In the genomic region with DNA sequence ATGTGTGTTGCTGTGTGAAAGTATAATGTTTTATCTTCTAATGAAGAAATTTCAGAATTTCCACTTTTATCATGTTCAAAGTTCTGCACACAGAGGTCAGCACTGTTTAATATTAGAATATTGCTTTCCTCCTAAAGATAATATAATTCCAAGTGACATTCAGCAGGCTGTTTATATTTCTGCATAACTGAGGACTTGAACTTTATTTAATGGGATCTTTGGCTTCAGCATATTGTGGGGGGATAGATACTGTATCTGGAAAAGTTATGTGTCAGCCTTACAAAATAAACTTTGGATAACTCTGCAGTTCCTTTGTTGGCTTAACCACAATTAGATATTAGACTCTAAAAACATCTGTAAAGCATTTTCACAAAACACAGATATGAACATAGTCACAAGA, we compare ENCODE assay signal across 29 mouse cellular contexts. TPM values are rescaled to one million over a fixed set of nuclear protein-coding genes. Genes with fewer than 3 reads are reported as not detected.
A peak's percentile ranks its signal among the peaks of the same experiment; 100 is the strongest.
DNase-seq lines count a peak whose midpoint lies in the region; ATAC-seq and TF ChIP-seq lines count a peak whose summit lies in the region.
"Had no signal": no experiment of that assay in that cellular context is flagged by ENCODE, and none has a peak within 500 bp of the region (broad histone marks: within the 10 kb centered on the region; RNA-seq: fewer than 3 reads in every experiment).

No protein-coding gene starts in this region.

- no peak overlapping the region for H3K27ac ChIP-seq in liver, adult 2 months (replicated peaks; ENCODE audit: insufficient read depth, low read depth, low read length)
- H3K27ac ChIP-seq in stomach, embryonic 15.5 days: no peak overlapping the region
- H3K27ac ChIP-seq in stomach, postnatal 0 days (replicated peaks): no peak overlapping the region
- H3K27ac ChIP-seq in midbrain, embryonic 11.5 days (ENCODE audit: low read depth, low read length): no peak overlapping the region
- H3K27ac ChIP-seq: forebrain, embryonic 10.5 days; forebrain, embryonic 13.5 days; heart, adult 2 months; heart, embryonic 10.5 days; heart, embryonic 13.5 days; hindbrain, embryonic 15.5 days had no signal

- H3K27me3 ChIP-seq in liver, adult 2 months (ENCODE audit: control insufficient read depth, insufficient read depth, low read length): no peaks in the 10 kb centered on the region
- no peaks in the 10 kb centered on the region for H3K27me3 ChIP-seq in stomach, embryonic 15.5 days (replicated peaks)
- H3K27me3 ChIP-seq in stomach, postnatal 0 days (ENCODE audit: control insufficient read depth, insufficient read depth, low read length): no peaks in the 10 kb centered on the region
- no peaks in the 10 kb centered on the region for H3K27me3 ChIP-seq in myocyte (ENCODE audit: control insufficient read depth, insufficient read depth, insufficient read length)
- H3K27me3 ChIP-seq in midbrain, embryonic 11.5 days (ENCODE audit: control insufficient read depth, insufficient read depth, low read length): no peaks in the 10 kb centered on the region
- H3K27me3 ChIP-seq: CH12.LX; forebrain, embryonic 13.5 days; heart, embryonic 13.5 days; hindbrain, embryonic 15.5 days; Patski had no signal

- no peaks in the 10 kb centered on the region for H3K79me2 ChIP-seq in liver, adult 2 months (ENCODE audit: control insufficient read depth, insufficient read depth, low read length)
- H3K79me2 ChIP-seq in myocyte (ENCODE audit: control insufficient read depth, insufficient read depth): no peaks in the 10 kb centered on the region

- no peak for TF ChIP-seq CTCF in liver, adult 2 months (IDR thresholded peaks at IDR 0.05; ENCODE audit: low read depth, low read length)
- TF ChIP-seq CTCF in stomach, postnatal 0 days (IDR thresholded peaks at IDR 0.05; ENCODE audit: low read depth): no peak

- H3K9ac ChIP-seq in liver, adult 2 months (ENCODE audit: low read depth, low read length): no peak overlapping the region
- H3K9ac ChIP-seq in stomach, embryonic 15.5 days: no peak overlapping the region
- no peak overlapping the region for H3K9ac ChIP-seq in stomach, postnatal 0 days (ENCODE audit: low read length)
- no peak overlapping the region for H3K9ac ChIP-seq in midbrain, embryonic 11.5 days (ENCODE audit: low read length)
- H3K9ac ChIP-seq: forebrain, embryonic 13.5 days; heart, embryonic 13.5 days; hindbrain, embryonic 15.5 days had no signal

- H3K36me3 ChIP-seq in liver, adult 2 months (ENCODE audit: control insufficient read depth, insufficient read depth, low read length): no peaks in the 10 kb centered on the region
- H3K36me3 ChIP-seq in stomach, embryonic 15.5 days: no peaks in the 10 kb centered on the region
- H3K36me3 ChIP-seq in stomach, postnatal 0 days (ENCODE audit: control insufficient read depth, insufficient read depth, low read length): no peaks in the 10 kb centered on the region
- no peaks in the 10 kb centered on the region for H3K36me3 ChIP-seq in myocyte (ENCODE audit: control insufficient read depth, insufficient read depth)
- H3K36me3 ChIP-seq in midbrain, embryonic 11.5 days (ENCODE audit: control insufficient read depth, insufficient read depth, low read length): no peaks in the 10 kb centered on the region
- H3K36me3 ChIP-seq: forebrain, embryonic 10.5 days; G1E; heart, embryonic 10.5 days; heart, embryonic 13.5 days; hindbrain, embryonic 15.5 days had no signal

- H3K4me2 ChIP-seq in stomach, embryonic 15.5 days: no peak overlapping the region
- H3K4me2 ChIP-seq in stomach, postnatal 0 days (replicated peaks; ENCODE audit: low read depth): no peak overlapping the region
- peak overlapping the region; percentile 1 for H3K4me2 ChIP-seq in myocyte (ENCODE audit: low read depth)
- H3K4me2 ChIP-seq in midbrain, embryonic 11.5 days: no peak overlapping the region
- H3K4me2 ChIP-seq: forebrain, embryonic 13.5 days; heart, embryonic 13.5 days; hindbrain, embryonic 15.5 days had no signal

- TF ChIP-seq EP300 in stomach, postnatal 0 days (optimal IDR thresholded peaks at IDR 0.05): no peak

- no peak overlapping the region for H3K4me3 ChIP-seq in liver, adult 2 months (ENCODE audit: insufficient read depth, low read depth, low read length)
- no peak overlapping the region for H3K4me3 ChIP-seq in stomach, embryonic 15.5 days (replicated peaks)
- H3K4me3 ChIP-seq in stomach, postnatal 0 days (ENCODE audit: low read depth, low read length): no peak overlapping the region
- no peak overlapping the region for H3K4me3 ChIP-seq in myocyte
- H3K4me3 ChIP-seq in midbrain, embryonic 11.5 days (ENCODE audit: low read depth, low read length): no peak overlapping the region
- H3K4me3 ChIP-seq: forebrain, embryonic 10.5 days; forebrain, embryonic 13.5 days; heart, adult 2 months; heart, embryonic 10.5 days; heart, embryonic 13.5 days; hindbrain, embryonic 15.5 days had no signal

- peak; percentile 47; the same call in 1 of the 2 replicates for ATAC-seq in stomach, embryonic 15.5 days (ENCODE audit: insufficient read depth, low FRiP score, low read depth)
- no peak for ATAC-seq in stomach, postnatal 0 days (ENCODE audit: low FRiP score, low TSS enrichment)
- ATAC-seq in midbrain, embryonic 11.5 days (ENCODE audit: low FRiP score): no peak
- ATAC-seq: forebrain, embryonic 13.5 days; forebrain, embryonic 16.5 days; Patski had no signal

- no peaks in the 10 kb centered on the region for H3K4me1 ChIP-seq in liver, adult 2 months (ENCODE audit: control insufficient read depth, insufficient read depth, low read length)
- H3K4me1 ChIP-seq in stomach, embryonic 15.5 days: no peaks in the 10 kb centered on the region
- no peaks in the 10 kb centered on the region for H3K4me1 ChIP-seq in stomach, postnatal 0 days (replicated peaks; ENCODE audit: control insufficient read depth, insufficient read depth)
- no peaks in the 10 kb centered on the region for H3K4me1 ChIP-seq in midbrain, embryonic 11.5 days (ENCODE audit: control insufficient read depth, insufficient read depth, low read length)
- H3K4me1 ChIP-seq: forebrain, embryonic 10.5 days; forebrain, embryonic 13.5 days; heart, embryonic 10.5 days; hindbrain, embryonic 15.5 days had no signal

- H3ac ChIP-seq in myocyte (ENCODE audit: control insufficient read depth, insufficient read length): no peak overlapping the region

- no peak for TF ChIP-seq POLR2A in liver, adult 2 months (IDR thresholded peaks at IDR 0.05; ENCODE audit: extremely low read depth, insufficient read depth, low read length)
- no peak for TF ChIP-seq POLR2A in myocyte (IDR thresholded peaks at IDR 0.05; ENCODE audit: insufficient read length, low read depth)

- H3K9me3 ChIP-seq in stomach, embryonic 15.5 days: no peaks in the 10 kb centered on the region
- no peaks in the 10 kb centered on the region for H3K9me3 ChIP-seq in stomach, postnatal 0 days (ENCODE audit: control insufficient read depth, low read length)
- H3K9me3 ChIP-seq in midbrain, embryonic 11.5 days (ENCODE audit: control insufficient read depth, low read length): no peaks in the 10 kb centered on the region
- H3K9me3 ChIP-seq: forebrain, embryonic 10.5 days; forebrain, embryonic 13.5 days; G1E; heart, embryonic 10.5 days; heart, embryonic 13.5 days; hindbrain, embryonic 15.5 days had no signal

- peak; percentile 34 for DNase-seq in liver, adult 2 months (ENCODE audit: extremely low read depth, low read depth, low spot score)
- DNase-seq in liver: no peak
- no peak for DNase-seq in stomach, postnatal 0 days (ENCODE audit: low spot score)
- no peak for DNase-seq in midbrain, embryonic 11.5 days (ENCODE audit: low spot score, missing footprints)
- DNase-seq: adrenal gland, postnatal 10 days; adrenal gland, postnatal 36 days; cerebellum, adult 18-20 months; cerebellum, adult 9-10 months; cerebellum, postnatal 14 days; gastrocnemius, postnatal 10 days; gastrocnemius, postnatal 36 days; heart, adult 2 months; heart, postnatal 14 days; heart, postnatal 4 days had no signal

TF ChIP-seq in myocyte, 11 proteins besides CTCF, POLR2A, EP300 and RAD21:
- TF ChIP-seq CEBPB (IDR thresholded peaks at IDR 0.05; ENCODE audit: insufficient read depth, poor library complexity, severe bottlenecking) (no peak), MAX (IDR thresholded peaks at IDR 0.05; ENCODE audit: low read depth) (no peak), USF1 (IDR thresholded peaks at IDR 0.05; ENCODE audit: low read depth) (no peak), E2F4 (IDR thresholded peaks at IDR 0.05; ENCODE audit: insufficient read depth) (no peak), MYOD1 (IDR thresholded peaks at IDR 0.05; ENCODE audit: control insufficient read depth in 1 of 3, insufficient read length in 2 of 3, low read depth in 2 of 3) (no peak), POLR2AphosphoS2 (IDR thresholded peaks at IDR 0.05; ENCODE audit: insufficient read length, low read depth) (no peak), SRF (IDR thresholded peaks at IDR 0.05; ENCODE audit: control insufficient read depth, insufficient read length, low read depth) (no peak), REST (IDR thresholded peaks at IDR 0.05; ENCODE audit: insufficient read depth, insufficient read length) (no peak), TCF3 (IDR thresholded peaks at IDR 0.05; ENCODE audit: insufficient read length, low read depth) (no peak)

RNA-seq across cellular contexts. Expression of gene Cd200r3, which starts 40.6 kb away (rescaled TPM):
- total RNA-seq in liver, adult 2 months (2014; rRNA removed): 0.18 and 0.27 TPM in 2 replicates
- not detected in 2 replicates for polyA plus RNA-seq in liver, adult 2 months (2012; rRNA removed)
- polyA plus RNA-seq in stomach, embryonic 15.5 days (2015; fragmentation: Nextera tagmentation; extraction: Ambion mirVana): 1.4 and 1.6 TPM in 2 replicates
- polyA plus RNA-seq in stomach, postnatal 0 days (2015; fragmentation: Nextera tagmentation; extraction: Ambion mirVana): 0.61 and 0.93 TPM in 2 replicates
- polyA plus RNA-seq in myocyte (2012; fragmentation: generic; extraction: Trizol): not detected
- polyA plus RNA-seq in midbrain, embryonic 11.5 days (2014; fragmentation: Nextera tagmentation; extraction: Ambion mirVana): not detected in 2 replicates
- total RNA-seq: adrenal gland, adult 18-20 months; adrenal gland, postnatal 36 days; gastrocnemius, adult 18-20 months; gastrocnemius, postnatal 36 days; heart, adult 2 months had no signal
- polyA plus RNA-seq: embryonic facial prominence, embryonic 11.5 days; forebrain, embryonic 10.5 days; forebrain, embryonic 13.5 days; forebrain, embryonic 16.5 days; heart, adult 2 months; hindbrain, embryonic 11.5 days; Patski had no signal
